Mouse (Mus musculus): ENCODE measurements around the gene Dpf3.

The Dpf3 gene

DNA sequence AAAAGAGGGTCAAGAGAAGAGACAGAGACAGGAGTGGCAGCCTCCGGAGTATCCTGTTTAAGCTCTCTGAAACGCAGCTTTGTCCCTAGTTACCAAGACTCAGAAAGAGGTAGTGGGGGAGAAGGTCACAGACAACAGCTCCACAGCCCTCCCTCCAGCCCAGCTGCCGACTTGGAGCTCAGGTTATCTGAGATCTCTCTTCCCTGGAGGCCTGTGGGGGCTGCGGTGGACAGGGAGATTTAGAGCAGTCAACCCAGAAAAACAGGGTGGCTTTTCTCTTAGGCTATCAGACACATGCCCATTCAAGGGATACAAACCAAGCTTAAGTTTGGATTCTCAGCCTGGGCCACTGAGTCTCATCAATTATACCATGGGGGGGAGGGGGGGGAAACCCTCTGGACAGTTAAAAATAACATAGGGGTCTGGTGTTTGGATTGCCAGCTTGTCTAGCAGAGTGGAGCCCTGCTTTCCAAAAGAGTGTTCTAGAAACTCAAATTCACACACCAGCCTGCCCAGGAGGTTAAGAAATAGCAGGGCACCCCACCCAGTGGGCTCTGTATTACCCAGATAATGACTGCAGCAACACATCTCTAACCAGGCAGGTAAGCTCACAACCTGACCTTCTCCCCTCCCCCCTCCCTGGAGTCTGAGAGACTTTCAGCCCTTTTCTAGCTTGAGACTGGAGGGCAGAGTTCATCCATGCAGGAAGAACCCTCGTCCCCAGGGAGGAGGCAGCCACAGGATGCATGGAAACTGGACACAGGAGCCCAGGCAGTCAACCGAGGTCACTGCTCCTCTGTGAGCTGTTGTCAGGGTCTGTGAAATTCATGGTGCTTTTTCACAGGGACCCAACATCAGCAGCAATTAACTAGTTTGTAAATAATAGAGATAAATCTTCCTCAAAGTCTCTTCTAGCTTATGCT lies 20.7 kb downstream of the Dpf3 start:
- no peak for DNase-seq (ENCODE audit: low spot score in 2 of 2)

DNA sequence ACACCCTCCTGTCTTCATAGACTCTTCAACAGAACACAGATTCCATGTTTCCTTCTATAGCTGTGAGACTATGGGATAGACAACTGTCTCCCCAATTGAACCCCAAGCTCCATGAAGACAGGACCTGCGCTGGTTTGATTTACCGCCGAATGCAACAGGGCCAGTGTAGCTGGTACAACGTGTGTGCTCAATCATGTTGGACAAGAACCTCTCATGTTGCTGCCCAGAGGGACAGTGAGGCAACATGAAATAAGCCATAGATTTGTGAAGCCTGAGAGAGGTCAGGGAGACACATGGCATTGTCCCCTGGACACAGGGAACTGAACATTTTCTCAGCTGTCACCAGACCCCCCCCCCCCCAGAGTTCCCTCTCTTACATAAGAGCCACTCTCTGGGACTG lies 21.5 kb downstream of the Dpf3 start:
- DNase-seq (ENCODE audit: low spot score in 2 of 2): no peak

DNA sequence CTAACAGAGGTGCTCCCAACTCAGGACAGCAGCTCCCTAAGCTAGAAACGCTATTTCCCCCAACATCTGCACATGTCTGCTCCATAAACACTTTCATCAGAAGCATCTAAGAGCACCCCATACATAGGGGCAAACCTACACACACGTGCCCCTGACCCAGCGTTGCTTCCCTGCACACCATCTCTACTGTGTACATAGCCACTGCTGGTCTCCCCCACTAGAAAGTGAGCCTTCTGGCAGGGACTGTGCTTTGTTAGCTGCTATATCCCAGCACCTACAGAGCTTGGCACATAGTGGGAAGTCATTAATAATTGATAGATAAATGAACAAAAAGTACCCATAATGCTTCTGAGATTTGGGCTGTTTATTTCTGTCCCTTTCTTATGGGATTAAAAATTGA lies 27.2 kb downstream of the Dpf3 start:
- no peak for DNase-seq (ENCODE audit: low spot score in 2 of 2)

DNA sequence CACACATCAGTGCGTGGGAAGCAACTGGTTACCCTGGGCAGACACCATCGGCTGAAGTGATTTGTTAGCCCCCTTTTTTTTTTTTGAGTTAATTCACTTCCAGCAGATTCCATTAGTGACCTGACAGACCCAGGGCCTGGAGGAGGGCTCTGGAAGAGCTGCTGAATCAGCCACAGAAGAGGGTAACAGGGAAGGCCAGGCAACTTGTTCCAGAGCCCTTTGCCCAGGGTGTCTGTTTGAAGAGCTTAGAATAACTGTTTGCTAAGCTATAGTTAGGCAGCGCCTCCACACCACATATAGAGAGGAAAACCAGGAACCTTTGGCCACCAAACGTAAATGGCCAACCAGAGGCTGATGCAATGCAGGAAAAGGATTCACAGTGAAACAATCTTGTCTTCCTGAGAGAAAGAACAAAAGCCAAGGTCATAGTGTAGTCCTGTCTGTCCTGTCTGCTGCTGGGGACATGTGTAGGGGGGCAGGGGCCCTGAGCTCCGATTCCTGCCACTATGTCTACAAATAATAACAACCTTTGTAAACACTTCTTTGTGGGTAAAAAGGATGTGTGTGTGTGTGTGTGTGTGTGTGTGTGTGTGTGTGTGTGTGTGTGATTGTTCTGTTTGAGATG lies 32.7 kb downstream of the Dpf3 start:
- no peak for DNase-seq (ENCODE audit: low spot score in 2 of 2)

DNA sequence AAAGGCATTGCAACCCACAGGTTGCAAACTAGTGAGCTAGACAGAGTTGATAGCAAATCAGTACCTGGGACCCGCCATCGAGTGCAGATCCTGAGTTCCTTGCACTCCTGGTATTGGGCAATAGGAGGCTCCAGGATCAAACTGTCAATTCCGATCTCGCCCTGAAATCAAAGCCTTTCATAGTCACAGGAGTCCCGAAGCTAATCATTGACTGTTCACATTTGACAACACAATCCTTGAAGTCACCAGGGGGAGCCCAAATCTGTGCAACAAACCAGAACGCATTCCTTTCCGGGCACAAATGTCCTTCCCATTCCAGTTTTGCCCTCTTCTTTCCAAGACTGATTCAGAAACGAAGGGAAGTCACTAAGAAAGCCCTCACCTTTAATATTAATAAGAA lies 35.7 kb downstream of the Dpf3 start:
- no peak for DNase-seq (ENCODE audit: low spot score in 2 of 2)

DNA sequence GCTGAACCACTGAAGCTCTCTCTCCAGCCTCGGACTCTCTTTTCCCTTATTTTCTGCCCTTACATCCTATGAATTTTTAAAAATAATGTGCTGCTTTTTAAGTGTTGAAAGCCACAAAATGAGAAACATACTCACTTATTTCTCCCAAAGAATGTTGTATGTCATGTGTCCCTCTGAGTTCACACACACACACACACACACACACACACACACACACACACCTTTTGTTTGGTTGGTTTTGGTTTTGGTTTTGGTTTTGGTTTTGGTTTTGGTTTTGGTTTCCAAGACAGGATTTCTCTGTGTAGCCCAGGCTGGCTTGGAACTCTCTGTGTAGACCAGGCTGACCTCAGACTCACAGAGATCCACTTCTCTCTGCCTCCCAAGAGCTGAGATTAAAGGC lies 37.0 kb downstream of the Dpf3 start:
- no peak for DNase-seq (ENCODE audit: low spot score in 2 of 2)

DNA sequence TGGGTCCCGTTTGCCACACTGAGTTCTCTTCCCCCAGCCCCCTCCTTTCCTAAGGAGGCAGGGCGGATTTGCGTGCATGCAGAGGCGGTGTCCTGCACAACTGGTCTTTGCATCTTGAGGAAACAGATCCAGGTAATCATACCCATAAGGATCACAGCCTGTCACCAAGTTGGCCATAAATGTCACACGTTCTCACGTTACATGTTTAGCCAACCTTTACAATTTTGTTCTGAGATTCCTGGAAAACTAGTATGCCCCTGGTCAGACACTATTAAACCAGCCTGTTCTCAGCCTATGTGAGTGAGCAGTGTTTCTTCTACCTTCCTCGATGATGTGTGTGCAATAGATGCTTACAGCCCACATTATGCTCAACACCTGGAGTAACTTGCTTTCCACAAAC lies 38.3 kb downstream of the Dpf3 start:
- DNase-seq (ENCODE audit: low spot score in 2 of 2): no peak

DNA sequence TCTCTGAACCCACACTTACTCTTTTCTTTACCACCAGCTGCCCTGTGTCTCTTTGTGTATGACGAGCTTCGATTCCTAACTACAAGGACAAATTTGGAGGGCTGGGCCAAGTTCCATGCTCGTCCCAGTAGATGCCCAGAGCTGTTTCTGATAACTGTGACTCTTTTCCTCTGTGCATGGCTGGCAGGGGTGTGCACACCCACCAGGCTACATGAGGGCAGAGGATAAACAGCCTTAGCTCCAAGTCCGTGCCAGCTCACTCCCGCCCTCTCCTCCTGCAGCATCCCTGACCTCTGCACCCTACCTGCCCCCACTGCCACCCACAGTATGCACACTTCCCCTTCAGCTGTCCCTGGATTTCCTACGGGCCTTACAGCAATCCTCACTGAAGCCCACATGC lies 41.9 kb downstream of the Dpf3 start:
- DNase-seq (ENCODE audit: low spot score in 2 of 2): no peak

DNA sequence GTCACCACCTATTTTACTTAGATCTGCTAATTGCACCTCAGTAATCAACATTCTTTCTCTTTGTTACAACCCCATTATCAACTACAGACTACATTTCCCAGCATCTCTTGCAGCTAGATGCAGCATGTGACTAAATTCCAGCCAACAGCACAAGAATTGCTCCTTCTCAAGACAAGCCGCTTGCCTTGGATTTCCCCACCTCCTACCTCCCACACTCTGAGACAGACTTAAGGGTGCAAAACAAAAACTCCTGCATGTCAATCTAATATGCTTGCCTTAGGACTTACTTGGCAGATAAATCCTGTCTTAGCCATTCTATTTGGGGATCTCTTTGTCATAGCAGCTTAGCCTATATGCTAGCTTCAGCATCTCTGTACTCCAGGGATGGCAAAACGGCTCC lies 43.1 kb downstream of the Dpf3 start:
- no peak for DNase-seq (ENCODE audit: low spot score in 2 of 2)

DNA sequence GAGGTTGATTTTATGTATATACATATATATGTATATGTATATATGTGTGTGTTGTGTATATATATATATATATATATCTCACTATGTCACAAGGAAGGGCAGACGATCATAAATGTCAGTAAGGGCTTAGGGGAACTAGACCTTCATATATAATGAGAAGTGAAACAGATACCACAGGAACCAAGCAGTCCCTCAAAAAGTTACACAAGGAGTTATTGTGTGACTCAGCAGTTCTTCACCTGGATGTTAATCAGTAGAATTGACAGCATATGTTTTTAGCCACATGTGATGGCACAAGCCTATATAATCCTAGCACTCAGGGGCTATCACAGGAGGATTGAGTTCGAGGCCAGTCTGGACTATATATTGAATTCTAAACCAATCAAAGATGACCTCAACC lies 49.5 kb downstream of the Dpf3 start:
- DNase-seq (ENCODE audit: low spot score in 2 of 2): no peak

DNA sequence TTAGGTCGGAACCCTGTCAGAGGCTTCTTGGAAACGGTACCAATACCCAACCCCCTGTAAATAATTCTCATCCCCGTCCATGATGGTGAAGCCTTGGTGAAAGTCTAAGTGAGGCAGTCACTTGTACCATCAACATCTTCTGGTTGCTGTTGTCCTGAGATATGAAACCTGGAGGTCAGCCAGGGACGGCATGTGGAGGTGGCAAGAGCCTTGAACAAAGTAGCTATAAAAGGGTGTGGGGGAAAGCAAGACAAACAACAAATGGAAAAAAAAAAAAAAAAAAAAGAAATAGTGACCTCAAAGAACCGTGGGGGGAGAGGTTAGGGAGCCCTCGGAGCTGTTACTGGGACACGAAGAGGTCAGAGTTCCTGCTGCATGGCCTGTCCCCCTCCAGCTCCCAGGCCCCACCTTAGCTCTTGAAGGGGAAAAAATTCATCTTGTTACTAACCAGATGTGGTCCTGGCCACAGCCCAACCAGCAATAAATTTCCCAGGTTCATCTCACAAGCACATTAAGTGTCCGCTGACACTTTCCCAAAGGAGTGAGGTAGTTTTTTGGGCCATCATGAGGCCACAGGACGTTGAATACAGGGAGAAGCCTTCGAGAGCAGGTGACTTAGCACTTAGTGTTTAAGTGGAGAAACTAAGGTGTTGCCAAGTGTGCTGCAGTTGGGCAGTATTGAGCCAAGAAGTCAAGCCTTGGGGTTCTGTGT lies 53.4 kb downstream of the Dpf3 start:
- no peak for DNase-seq (ENCODE audit: low spot score in 2 of 2)

DNA sequence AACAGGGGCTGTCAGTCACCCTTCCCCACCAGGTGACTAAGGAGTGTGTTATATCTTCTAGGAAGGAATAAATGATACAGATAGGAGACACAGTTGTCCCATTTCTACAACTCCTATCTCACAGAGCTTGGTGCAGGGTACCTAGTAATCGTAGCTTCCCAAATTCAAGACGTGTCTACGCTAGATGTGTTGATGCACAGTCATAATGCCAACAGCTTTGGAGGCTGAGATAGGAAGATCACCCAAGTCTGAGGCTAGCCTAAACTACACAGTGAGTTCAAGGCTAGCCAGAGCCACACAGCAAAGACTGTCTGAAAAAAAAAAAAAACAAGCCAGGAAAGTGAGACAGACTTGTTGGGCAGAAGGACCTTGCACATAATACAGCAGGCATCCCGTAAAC lies 54.1 kb downstream of the Dpf3 start:
- DNase-seq (ENCODE audit: low spot score in 2 of 2): no peak

DNA sequence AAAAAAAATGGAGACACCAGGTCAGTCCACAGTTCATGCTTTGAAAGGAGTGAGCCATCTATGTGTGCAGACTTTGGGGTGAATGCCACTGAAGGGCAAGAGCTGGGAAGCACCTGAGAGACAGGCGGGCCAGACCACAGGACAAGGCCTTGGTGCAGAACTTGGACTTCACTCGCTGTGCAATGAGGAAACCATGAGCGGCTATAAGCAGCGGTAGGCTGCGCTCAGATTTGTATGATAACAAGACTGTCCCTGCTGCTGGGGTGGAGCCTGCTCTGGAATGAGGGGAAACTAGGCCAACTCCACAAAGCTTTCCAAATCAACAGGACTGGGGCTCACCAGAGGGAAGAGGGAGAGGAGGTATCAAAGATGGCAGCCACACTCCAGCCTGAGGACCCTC lies 57.3 kb downstream of the Dpf3 start:
- DNase-seq (ENCODE audit: low spot score in 2 of 2): no peak

DNA sequence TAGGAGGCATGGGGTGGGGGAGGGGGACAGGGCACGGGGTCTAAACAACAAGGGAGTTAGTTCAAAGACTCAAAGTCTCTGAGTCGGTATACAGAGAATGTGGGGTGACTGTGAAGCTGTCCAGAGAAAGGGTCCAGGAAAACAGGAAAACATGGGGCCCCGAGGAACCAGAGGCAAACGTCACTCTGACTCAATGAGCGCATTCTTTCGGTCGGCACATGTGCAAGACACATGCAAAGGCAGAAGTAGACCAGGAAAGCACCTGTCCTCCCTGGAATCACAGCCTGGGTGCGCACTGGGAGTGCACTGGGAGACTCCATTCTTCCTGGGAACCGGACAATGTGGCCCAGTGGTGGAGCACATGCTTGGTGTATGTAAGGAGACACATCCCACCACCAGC lies 59.5 kb downstream of the Dpf3 start:
- DNase-seq (ENCODE audit: low spot score in 2 of 2): no peak

DNA sequence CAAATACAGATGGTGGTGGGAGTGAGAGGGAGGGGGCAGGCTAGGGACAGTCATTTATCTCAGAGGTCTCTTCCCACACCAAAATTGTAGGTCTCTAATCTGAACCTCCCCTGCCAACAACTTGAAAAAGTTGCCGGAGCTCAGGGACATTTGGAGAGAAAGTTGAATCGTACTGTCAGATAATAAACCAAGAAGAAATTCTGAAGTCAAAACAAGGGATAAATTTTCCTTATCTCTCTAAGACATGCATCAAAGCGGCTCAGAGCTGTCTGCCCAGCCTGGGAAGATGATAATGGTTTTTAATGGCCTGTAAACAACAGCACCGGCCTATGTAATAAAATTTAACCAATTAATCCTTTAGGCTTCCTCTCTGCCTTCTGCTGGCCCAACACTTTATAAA lies 59.9 kb downstream of the Dpf3 start:
- DNase-seq (ENCODE audit: low spot score in 2 of 2): no peak

DNA sequence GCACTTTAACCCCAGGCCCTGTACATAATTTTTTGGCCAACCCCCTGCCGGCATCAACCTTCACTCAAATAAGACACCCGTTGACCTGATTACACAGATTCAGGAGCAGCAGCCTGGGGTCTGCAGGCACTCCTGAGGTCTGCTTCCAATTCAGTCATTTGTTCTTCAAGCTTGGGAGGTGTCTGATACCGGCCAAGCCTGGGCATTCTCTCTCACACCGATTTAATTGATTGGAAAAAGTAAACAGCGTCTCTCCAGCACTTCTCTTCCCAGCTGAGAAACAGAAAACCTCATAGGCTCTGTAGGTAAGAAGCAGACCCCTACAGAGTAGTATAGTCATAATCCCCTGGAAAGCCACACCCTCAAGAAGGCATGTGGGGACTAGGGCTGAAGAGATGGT lies 61.2 kb downstream of the Dpf3 start:
- DNase-seq (ENCODE audit: low spot score in 2 of 2): no peak

DNA sequence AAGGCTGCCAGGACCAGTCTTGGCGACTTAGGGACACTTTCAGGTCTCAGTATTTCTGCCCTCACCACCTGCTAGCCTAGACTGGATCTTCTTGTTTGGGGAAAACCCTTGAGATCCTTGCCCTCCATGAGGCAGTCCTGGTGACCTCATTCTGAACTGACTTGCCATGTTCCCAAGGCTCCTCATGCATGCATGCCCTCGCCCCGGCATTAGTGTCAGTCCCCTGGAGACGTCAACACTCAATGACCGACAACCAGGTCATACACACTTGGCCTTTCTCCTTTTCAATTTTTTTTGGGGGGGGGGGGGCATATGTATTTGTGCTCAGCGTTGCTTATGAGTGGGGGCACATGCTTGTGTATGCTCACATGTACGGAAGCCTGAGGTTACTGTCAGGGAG lies 61.8 kb downstream of the Dpf3 start:
- DNase-seq (ENCODE audit: low spot score in 2 of 2): no peak

DNA sequence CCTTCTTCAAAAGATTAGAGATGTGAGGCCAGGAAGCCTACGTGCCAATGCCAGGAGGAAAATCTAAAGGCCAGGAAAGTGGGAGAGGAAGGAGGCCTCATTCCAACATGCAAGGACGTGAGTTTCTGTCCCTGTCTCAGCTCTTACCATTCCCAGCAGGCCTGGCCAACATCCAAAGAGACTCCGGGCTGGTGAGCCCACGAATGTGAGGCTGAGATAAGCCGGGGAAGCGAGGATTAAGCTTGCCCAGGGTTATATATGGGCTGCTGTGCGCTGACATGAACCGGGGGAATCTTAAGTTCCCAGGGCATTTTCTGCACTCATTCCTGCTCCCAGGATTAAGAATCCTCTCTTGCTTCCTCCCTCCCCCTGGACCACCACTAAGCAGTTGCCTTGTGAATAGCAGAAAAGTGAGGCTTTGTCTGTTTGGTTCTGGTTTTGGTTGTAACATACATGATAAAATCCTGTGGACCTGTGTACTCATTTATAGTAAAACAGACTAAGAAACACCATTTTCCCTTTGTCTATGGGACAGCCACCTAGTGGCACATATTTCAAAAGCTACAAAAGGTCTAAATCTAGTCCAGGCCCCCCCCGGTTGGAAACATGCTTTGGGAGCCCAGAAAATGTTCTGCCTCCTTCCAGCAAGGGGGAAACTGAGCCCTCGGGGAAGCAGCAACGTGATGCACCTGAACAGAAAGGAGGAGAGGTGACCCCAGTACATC lies 62.6 kb downstream of the Dpf3 start:
- no peak for DNase-seq (ENCODE audit: low spot score in 2 of 2)

DNA sequence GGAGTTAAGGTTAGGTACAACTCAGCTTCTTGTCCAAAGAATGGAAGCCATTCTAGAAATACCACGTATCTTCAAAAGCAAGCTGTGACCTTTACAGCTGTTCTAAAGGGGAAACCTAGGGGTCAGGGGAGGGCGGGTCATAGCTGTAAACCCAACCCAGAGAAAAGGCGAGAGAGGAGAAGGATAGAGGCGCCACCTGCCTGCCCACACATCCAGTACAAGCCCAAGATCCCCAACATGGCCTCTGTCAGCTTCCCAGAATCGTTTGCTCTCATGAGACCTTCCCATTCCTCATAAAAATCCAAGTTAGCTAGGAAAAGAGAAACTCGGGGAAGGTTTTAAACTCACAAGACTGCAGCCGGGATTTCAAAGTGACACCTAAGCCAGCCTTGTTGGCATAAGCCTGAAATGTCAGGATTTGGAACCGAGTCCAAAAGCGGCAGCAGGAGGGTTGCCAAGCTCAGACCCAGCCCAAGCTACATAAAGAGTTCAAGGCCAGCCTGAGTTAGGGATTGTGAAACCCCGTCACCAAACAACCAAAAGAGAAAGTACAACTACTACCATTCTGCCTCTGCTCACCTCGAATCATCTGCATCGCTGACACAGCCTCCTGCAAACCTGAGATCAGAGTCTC lies 63.3 kb downstream of the Dpf3 start:
- DNase-seq (ENCODE audit: low spot score in 2 of 2): no peak

DNA sequence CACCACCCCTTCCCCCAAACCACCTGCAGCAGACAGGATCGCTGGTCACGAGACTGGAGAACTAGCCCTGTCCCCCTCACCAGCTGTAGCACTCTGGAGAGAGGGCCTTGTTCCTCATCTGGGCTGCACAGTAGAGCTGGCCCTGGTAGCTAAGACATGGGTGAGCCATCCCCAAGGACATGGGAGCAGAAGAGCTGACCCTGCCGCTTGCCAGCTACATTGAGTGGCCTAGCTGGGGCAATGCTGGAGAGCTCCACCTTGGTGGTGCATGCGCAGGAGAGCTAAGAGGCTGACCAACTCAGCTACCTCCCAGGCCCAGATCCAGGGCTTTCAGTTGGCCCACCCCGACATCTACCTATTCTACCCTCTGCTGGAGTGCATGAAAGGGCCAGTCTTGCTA lies 67.2 kb downstream of the Dpf3 start:
- no peak for DNase-seq (ENCODE audit: low spot score in 2 of 2)

DNA sequence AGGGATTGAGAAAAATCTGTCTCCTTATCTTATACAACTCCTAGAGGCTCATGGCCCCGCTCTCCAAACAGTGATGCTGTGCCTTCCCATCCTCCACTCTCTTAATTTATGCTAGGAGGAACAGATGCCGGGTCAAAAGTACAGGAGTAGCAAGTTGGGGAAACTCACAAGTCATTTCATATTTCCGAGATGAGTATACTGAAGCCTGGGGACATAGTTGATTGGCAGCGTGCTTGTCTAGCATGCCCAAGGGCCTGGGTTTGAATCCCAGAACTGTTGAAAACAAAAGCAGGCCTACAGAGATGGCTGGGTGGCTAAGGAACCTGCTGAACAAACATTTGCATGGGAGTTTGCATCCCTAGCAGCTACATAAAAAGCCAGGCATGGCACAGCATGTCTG lies 72.3 kb downstream of the Dpf3 start:
- DNase-seq (ENCODE audit: low spot score in 2 of 2): no peak

DNA sequence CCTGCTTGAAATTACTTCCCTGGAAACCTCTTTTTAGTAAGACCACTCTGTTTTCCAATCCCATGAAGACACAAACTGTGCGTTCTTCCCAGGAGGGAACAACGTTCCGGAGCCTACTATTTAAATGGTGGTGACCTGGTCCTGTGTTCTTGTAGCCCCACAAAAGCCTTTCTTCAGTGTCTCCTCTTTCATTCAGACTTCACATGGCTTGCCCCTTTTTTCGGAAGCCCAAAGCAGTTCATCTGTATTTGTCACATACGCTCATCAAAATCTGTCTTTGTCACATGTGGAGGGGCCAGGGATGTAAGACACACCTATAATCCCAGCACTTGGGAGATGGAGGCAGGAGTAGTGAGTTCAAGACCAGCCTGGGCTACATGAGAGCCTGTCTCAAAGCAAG lies 73.8 kb downstream of the Dpf3 start:
- DNase-seq (ENCODE audit: low spot score in 2 of 2): no peak
